7 mouse cellular contexts compared by ENCODE assay signal in genomic region chr7:99545885-99546745, GRCm38 (mm10). TPM values are rescaled to one million over a fixed set of nuclear protein-coding genes. Genes with fewer than 3 reads are reported as not detected.
DNase-seq lines count a peak whose midpoint lies in the region; ATAC-seq and TF ChIP-seq lines count a peak whose summit lies in the region.

No protein-coding gene starts in this region.

- no peak for TF ChIP-seq CTCF in E14TG2a.4 (conservative IDR thresholded peaks at IDR 0.05; ENCODE audit: low read length)
- TF ChIP-seq CTCF in kidney, postnatal 0 days (IDR thresholded peaks at IDR 0.05; ENCODE audit: low read depth): peak; percentile 28; the same call in 1 of the 2 replicates
- no peak for TF ChIP-seq CTCF in spleen, adult 2 months (IDR thresholded peaks at IDR 0.05; ENCODE audit: extremely low read depth, insufficient read depth, insufficient read length, insufficient replicate concordance)

- 0 out of 2 replicates have a peak overlapping the region, but pooled peaks have one; percentile 1 for H3K4me2 ChIP-seq in embryonic facial prominence, embryonic 15.5 days (replicated peaks)
- peak overlapping the region; percentile 7 for H3K4me2 ChIP-seq in heart, embryonic 16.5 days (ENCODE audit: low read depth, low read length)
- H3K4me2 ChIP-seq in kidney, postnatal 0 days (ENCODE audit: low read length): no peak overlapping the region

- H3K9me3 ChIP-seq in E14TG2a.4 (ENCODE audit: low read length): peaks cover 5% of the 10 kb centered on the region; the same call in 1 of the 2 replicates
- no peaks in the 10 kb centered on the region for H3K9me3 ChIP-seq in embryonic facial prominence, embryonic 15.5 days (replicated peaks)
- no peaks in the 10 kb centered on the region for H3K9me3 ChIP-seq in heart, embryonic 16.5 days (replicated peaks; ENCODE audit: control insufficient read depth, low read length)
- no peaks in the 10 kb centered on the region for H3K9me3 ChIP-seq in kidney, postnatal 0 days (replicated peaks; ENCODE audit: low read length)

- peak; percentile 48; the same call in 1 of the 2 replicates for TF ChIP-seq POLR2A in spleen, adult 2 months (IDR thresholded peaks at IDR 0.05; ENCODE audit: low read depth, low read length)

- peaks cover 30% of the 10 kb centered on the region for H3K27me3 ChIP-seq in E14TG2a.4 (ENCODE audit: insufficient read depth, low read length)
- no peaks in the 10 kb centered on the region for H3K27me3 ChIP-seq in embryonic facial prominence, embryonic 15.5 days
- H3K27me3 ChIP-seq in heart, embryonic 16.5 days (ENCODE audit: control insufficient read depth, insufficient read depth, low read length): no peaks in the 10 kb centered on the region
- no peaks in the 10 kb centered on the region for H3K27me3 ChIP-seq in kidney, postnatal 0 days (ENCODE audit: insufficient read depth, low read length)
- no peaks in the 10 kb centered on the region for H3K27me3 ChIP-seq in spleen, adult 2 months (ENCODE audit: control insufficient read depth, insufficient read depth, low read length)

- DNase-seq in adipocyte (ENCODE audit: low spot score): peak; percentile 79
- DNase-seq in kidney, postnatal 0 days (ENCODE audit: low spot score): peak; percentile 79
- peak; percentile 88 for DNase-seq in lung, postnatal 10 days
- DNase-seq in spleen, adult 2 months (ENCODE audit: low read depth in 1 of 2, low spot score in 2 of 2): peak; percentile 52 to 67

- H3K36me3 ChIP-seq in E14TG2a.4 (ENCODE audit: insufficient read depth, low read length): no peaks in the 10 kb centered on the region
- no peaks in the 10 kb centered on the region for H3K36me3 ChIP-seq in embryonic facial prominence, embryonic 15.5 days
- H3K36me3 ChIP-seq in heart, embryonic 16.5 days (ENCODE audit: control insufficient read depth, insufficient read depth): no peaks in the 10 kb centered on the region
- H3K36me3 ChIP-seq in kidney, postnatal 0 days (ENCODE audit: insufficient read depth, low read length): no peaks in the 10 kb centered on the region
- no peaks in the 10 kb centered on the region for H3K36me3 ChIP-seq in spleen, adult 2 months (ENCODE audit: control insufficient read depth, insufficient read depth, low read length)

- peaks cover 29% of the 10 kb centered on the region for H3K4me1 ChIP-seq in E14TG2a.4 (replicated peaks; ENCODE audit: low read depth, low read length)
- peaks cover 40% of the 10 kb centered on the region for H3K4me1 ChIP-seq in embryonic facial prominence, embryonic 15.5 days
- H3K4me1 ChIP-seq in heart, embryonic 16.5 days (ENCODE audit: control insufficient read depth, insufficient read depth, low read length): peaks cover 29% of the 10 kb centered on the region
- H3K4me1 ChIP-seq in kidney, postnatal 0 days (replicated peaks; ENCODE audit: insufficient read depth, low read length): peaks cover 17% of the 10 kb centered on the region
- H3K4me1 ChIP-seq in spleen, adult 2 months (ENCODE audit: control insufficient read depth, insufficient read depth, insufficient read length): peaks cover 30% of the 10 kb centered on the region

- WGBS in embryonic facial prominence, embryonic 15.5 days: 26% methylated on average over 10 of the region's 10 CpGs
- WGBS in heart, embryonic 16.5 days: 10% methylated on average over 10 of the region's 10 CpGs
- WGBS in kidney, postnatal 0 days: 27% methylated on average over 10 of the region's 10 CpGs
- 15% methylated on average over 10 of the region's 10 CpGs for WGBS in spleen, adult 2 months

- H3K9ac ChIP-seq in embryonic facial prominence, embryonic 15.5 days: no peak overlapping the region
- H3K9ac ChIP-seq in heart, embryonic 16.5 days (ENCODE audit: low read length): peak overlapping the region; percentile 68
- 0 out of 2 replicates have a peak overlapping the region, but pooled peaks have one; percentile 18 for H3K9ac ChIP-seq in kidney, postnatal 0 days (ENCODE audit: low read depth, low read length)

- peak overlapping the region; percentile 83 for H3K27ac ChIP-seq in embryonic facial prominence, embryonic 15.5 days (replicated peaks)
- H3K27ac ChIP-seq in heart, embryonic 16.5 days (ENCODE audit: low read length): peak overlapping the region; percentile 94
- H3K27ac ChIP-seq in kidney, postnatal 0 days: peak overlapping the region; percentile 79
- H3K27ac ChIP-seq in spleen, adult 2 months (ENCODE audit: insufficient read depth, low read length): peak overlapping the region; percentile 97

- H3K4me3 ChIP-seq in E14TG2a.4 (replicated peaks; ENCODE audit: low read length): peak overlapping the region; percentile 39; the same call in 1 of the 2 replicates
- H3K4me3 ChIP-seq in embryonic facial prominence, embryonic 15.5 days (replicated peaks): no peak overlapping the region
- 0 out of 2 replicates have a peak overlapping the region, but pooled peaks have one; percentile 0 for H3K4me3 ChIP-seq in heart, embryonic 16.5 days (ENCODE audit: low read length)
- no peak overlapping the region for H3K4me3 ChIP-seq in kidney, postnatal 0 days (replicated peaks; ENCODE audit: low read depth, low read length)
- H3K4me3 ChIP-seq in spleen, adult 2 months (ENCODE audit: extremely low read depth, insufficient read depth, insufficient read length): peak overlapping the region; percentile 39; the same call in 1 of the 2 replicates

- peak; percentile 52; the same call in 1 of the 2 replicates for ATAC-seq in embryonic facial prominence, embryonic 15.5 days (ENCODE audit: insufficient number of reproducible peaks, low FRiP score, low TSS enrichment, low read depth)
- peak; percentile 82 for ATAC-seq in heart, embryonic 16.5 days (replicated peaks; ENCODE audit: extremely low read depth, insufficient read depth, low FRiP score)
- ATAC-seq in kidney, postnatal 0 days (replicated peaks; ENCODE audit: low FRiP score, low read depth): peak; percentile 82

RNA-seq across cellular contexts. Expression of gene Arrb1, which starts 10.8 kb away (rescaled TPM):
- 5.5 and 7.2 TPM in 2 replicates for polyA plus RNA-seq in embryonic facial prominence, embryonic 15.5 days (2015; fragmentation: Nextera tagmentation; extraction: Ambion mirVana)
- 4.9 and 6.8 TPM in 2 replicates for polyA plus RNA-seq in heart, embryonic 16.5 days (2015; fragmentation: Nextera tagmentation; extraction: Ambion mirVana)
- polyA plus RNA-seq in kidney, postnatal 0 days (2015; fragmentation: Nextera tagmentation; extraction: Ambion mirVana): 6.6 and 7.6 TPM in 2 replicates
- 64.6 and 66.0 TPM in 2 replicates for polyA plus RNA-seq in spleen, adult 2 months (2012; rRNA removed)

Comparison
In these comparisons a context has a peak if more than half of its experiments do, and no peak if none do; other contexts are left out.
1. H3K4me3 ChIP-seq: peak in E14TG2a.4 (single experiment), heart, embryonic 16.5 days (single experiment) and spleen, adult 2 months (single experiment); none in embryonic facial prominence, embryonic 15.5 days (single experiment) and kidney, postnatal 0 days (single experiment).
2. Peak in every context shown above with its lines, with median percentiles within 50 percentile points of each other: DNase-seq, ATAC-seq and H3K27ac ChIP-seq.